Mouse (Mus musculus) heart, postnatal 0 days (tissue): ENCODE data around the gene Zer1.

ENCODE experiments used
- CTCF ChIP-seq: IDR thresholded peaks from 2 replicates; pipeline ENCODE4 v1.5.1; 2016; ENCODE audit warnings: antibody characterized with exemption, control low read depth, low read depth
- EP300 ChIP-seq: IDR thresholded peaks from 2 replicates; pipeline ENCODE4 v1.6.1; 2016; ENCODE audit warnings: antibody characterized with exemption, low read depth

- TF ChIP-seq CTCF (no peak), EP300 (no peak)
These were observed 485 bp downstream of the Zer1 start for GRCm38 (mm10) chr2:30123729-30124471.
